In the genomic region with DNA sequence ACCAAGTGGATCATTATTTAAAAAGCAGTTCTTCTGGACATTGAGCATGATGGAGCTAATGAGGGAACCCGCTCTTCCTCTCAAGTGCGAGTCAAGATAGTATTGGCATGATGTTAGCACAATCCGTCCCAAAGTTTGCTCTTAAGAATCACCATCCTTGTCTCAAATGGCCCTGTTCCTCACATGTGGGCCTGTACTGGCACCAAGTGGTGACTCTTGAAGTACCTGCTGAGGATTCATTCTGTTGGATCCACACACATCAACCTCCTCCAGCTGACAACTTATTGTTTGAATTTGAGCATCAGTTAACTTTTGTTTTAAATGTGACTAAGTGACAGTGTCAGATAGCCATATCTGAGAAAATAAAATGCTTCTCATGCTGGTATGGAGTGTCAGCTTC, we compare ENCODE assay signal across 22 mouse cellular contexts. TPM values are rescaled to one million over a fixed set of nuclear protein-coding genes. Genes with fewer than 3 reads are reported as not detected.
DNase-seq lines count a peak whose midpoint lies in the region; ATAC-seq and TF ChIP-seq lines count a peak whose summit lies in the region.
"Had no signal": no experiment of that assay in that cellular context is flagged by ENCODE, and none has a peak within 500 bp of the region (broad histone marks: within the 10 kb centered on the region; RNA-seq: fewer than 3 reads in every experiment).

No protein-coding gene starts in this region.

- TF ChIP-seq RAD21 in CH12.LX (IDR thresholded peaks at IDR 0.05; ENCODE audit: low read depth, low read length) = peak; percentile 51

- no peaks in the 10 kb centered on the region for H3K79me2 ChIP-seq in heart, adult 2 months (replicated peaks; ENCODE audit: control insufficient read depth, insufficient read depth, low read length)
- no peaks in the 10 kb centered on the region for H3K79me2 ChIP-seq in CH12.LX (replicated peaks; ENCODE audit: control insufficient read depth, extremely low read depth, insufficient read depth, poor library complexity, severe bottlenecking)

- no peaks in the 10 kb centered on the region for H3K4me1 ChIP-seq in heart, adult 2 months (ENCODE audit: control insufficient read depth, insufficient read depth, low read length)
- no peaks in the 10 kb centered on the region for H3K4me1 ChIP-seq in kidney, postnatal 0 days (replicated peaks; ENCODE audit: insufficient read depth, low read length)
- H3K4me1 ChIP-seq in kidney, embryonic 16.5 days (ENCODE audit: insufficient read depth, low read length) = no peaks in the 10 kb centered on the region
- H3K4me1 ChIP-seq in CH12.LX (ENCODE audit: control insufficient read depth in 1 of 2, insufficient read depth in 2 of 2) = no peaks in the 10 kb centered on the region
- H3K4me1 ChIP-seq: forebrain, embryonic 13.5 days; hindbrain, embryonic 12.5 days; liver, embryonic 12.5 days; lung, embryonic 15.5 days; midbrain, embryonic 12.5 days had no signal

- in situ Hi-C loops in CH12.LX (cut with MboI; ENCODE audit: low pct_ligation_motif_present, low pct_unique_long_range_greater_than_20kb, low sequenced_read_pairs) = no loop called here

- dilution Hi-C loops in CH12.LX (cut with MboI; ENCODE audit: extremely low pct_ligation_motif_present, extremely low pct_unique_long_range_greater_than_20kb, low sequenced_read_pairs) = no loop called here

- ATAC-seq in kidney, postnatal 0 days (replicated peaks; ENCODE audit: low FRiP score, low read depth) = no peak
- ATAC-seq in kidney, embryonic 16.5 days (ENCODE audit: low FRiP score, low TSS enrichment) = no peak
- ATAC-seq: forebrain, embryonic 13.5 days; intestine, embryonic 16.5 days; liver, embryonic 12.5 days; Patski had no signal

- H3K9ac ChIP-seq in heart, adult 2 months (ENCODE audit: low read depth, low read length) = no peak overlapping the region
- H3K9ac ChIP-seq in kidney, postnatal 0 days (ENCODE audit: low read depth, low read length) = no peak overlapping the region
- H3K9ac ChIP-seq in kidney, embryonic 16.5 days (replicated peaks; ENCODE audit: low read length) = no peak overlapping the region
- H3K9ac ChIP-seq in CH12.LX (ENCODE audit: insufficient read depth, low read depth) = no peak overlapping the region
- H3K9ac ChIP-seq: forebrain, embryonic 13.5 days; hindbrain, embryonic 12.5 days; liver, embryonic 12.5 days; lung, embryonic 15.5 days; midbrain, embryonic 12.5 days had no signal

- no peak overlapping the region for H3K27ac ChIP-seq in heart, adult 2 months
- no peak overlapping the region for H3K27ac ChIP-seq in kidney, postnatal 0 days
- H3K27ac ChIP-seq in kidney, embryonic 16.5 days (ENCODE audit: low read length) = no peak overlapping the region
- H3K27ac ChIP-seq in CH12.LX (ENCODE audit: insufficient read depth, low read depth) = no peak overlapping the region
- H3K27ac ChIP-seq: forebrain, embryonic 13.5 days; hindbrain, embryonic 12.5 days; left cerebral cortex, adult 2 months; liver, embryonic 12.5 days; lung, embryonic 15.5 days; macrophage; midbrain, embryonic 12.5 days had no signal

- H3K9me3 ChIP-seq in kidney, postnatal 0 days (replicated peaks; ENCODE audit: low read length) = no peaks in the 10 kb centered on the region
- no peaks in the 10 kb centered on the region for H3K9me3 ChIP-seq in kidney, embryonic 16.5 days (ENCODE audit: low read length)
- H3K9me3 ChIP-seq in CH12.LX (replicated peaks; ENCODE audit: low read length) = no peaks in the 10 kb centered on the region
- H3K9me3 ChIP-seq: forebrain, embryonic 13.5 days; hindbrain, embryonic 12.5 days; liver, embryonic 12.5 days; lung, embryonic 15.5 days; midbrain, embryonic 12.5 days had no signal

- H3K4me3 ChIP-seq in heart, adult 2 months = no peak overlapping the region
- H3K4me3 ChIP-seq in kidney, postnatal 0 days (replicated peaks; ENCODE audit: low read depth, low read length) = no peak overlapping the region
- no peak overlapping the region for H3K4me3 ChIP-seq in kidney, embryonic 16.5 days (ENCODE audit: low read length)
- H3K4me3 ChIP-seq in CH12.LX (replicated peaks in 1 of 3; ENCODE audit: low read depth in 2 of 3, low read length in 2 of 3, poor library complexity in 1 of 3) = no peak overlapping the region
- H3K4me3 ChIP-seq: forebrain, embryonic 13.5 days; hindbrain, embryonic 12.5 days; left cerebral cortex, adult 2 months; liver, embryonic 12.5 days; lung, embryonic 15.5 days; midbrain, embryonic 12.5 days had no signal

- no peaks in the 10 kb centered on the region for H3K27me3 ChIP-seq in heart, adult 2 months (ENCODE audit: control insufficient read depth, insufficient read depth, low read length)
- H3K27me3 ChIP-seq in kidney, postnatal 0 days (ENCODE audit: insufficient read depth, low read length) = no peaks in the 10 kb centered on the region
- no peaks in the 10 kb centered on the region for H3K27me3 ChIP-seq in kidney, embryonic 16.5 days (ENCODE audit: insufficient read depth, low read length)
- H3K27me3 ChIP-seq in CH12.LX (replicated peaks) = peaks cover 29% of the 10 kb centered on the region
- H3K27me3 ChIP-seq: forebrain, embryonic 13.5 days; hindbrain, embryonic 12.5 days; liver, embryonic 12.5 days; lung, embryonic 15.5 days; midbrain, embryonic 12.5 days; Patski had no signal

- TF ChIP-seq EP300 in heart, adult 2 months (IDR thresholded peaks at IDR 0.05; ENCODE audit: insufficient read depth, low read depth, low read length) = no peak
- no peak for TF ChIP-seq EP300 in CH12.LX (IDR thresholded peaks at IDR 0.05; ENCODE audit: low read length)

- H3K36me3 ChIP-seq in heart, adult 2 months (ENCODE audit: control insufficient read depth, insufficient read depth, low read length) = no peaks in the 10 kb centered on the region
- H3K36me3 ChIP-seq in kidney, postnatal 0 days (ENCODE audit: insufficient read depth, low read length) = no peaks in the 10 kb centered on the region
- no peaks in the 10 kb centered on the region for H3K36me3 ChIP-seq in kidney, embryonic 16.5 days (ENCODE audit: insufficient read depth, low read length)
- H3K36me3 ChIP-seq in CH12.LX (replicated peaks in 1 of 2; ENCODE audit: control insufficient read depth in 1 of 2, insufficient read depth in 1 of 2, low read length in 1 of 2) = no peaks in the 10 kb centered on the region
- H3K36me3 ChIP-seq: liver, embryonic 12.5 days; lung, embryonic 15.5 days had no signal

- no peak overlapping the region for H3K4me2 ChIP-seq in kidney, postnatal 0 days (ENCODE audit: low read length)
- no peak overlapping the region for H3K4me2 ChIP-seq in kidney, embryonic 16.5 days (replicated peaks; ENCODE audit: low read depth, low read length)
- no peak overlapping the region for H3K4me2 ChIP-seq in CH12.LX (ENCODE audit: insufficient read depth, low read depth, poor library complexity, severe bottlenecking)
- H3K4me2 ChIP-seq: forebrain, embryonic 13.5 days; hindbrain, embryonic 12.5 days; liver, embryonic 12.5 days; lung, embryonic 15.5 days; midbrain, embryonic 12.5 days had no signal

- TF ChIP-seq CTCF in heart, adult 2 months (IDR thresholded peaks at IDR 0.05) = peak; percentile 53
- TF ChIP-seq CTCF in kidney, postnatal 0 days (IDR thresholded peaks at IDR 0.05; ENCODE audit: low read depth) = peak; percentile 61
- peak in 1 of 2 experiments; percentile 55; a peak in 2 of 4 replicates for TF ChIP-seq CTCF in CH12.LX (conservative IDR thresholded peaks at IDR 0.05 in 1 of 2, IDR thresholded peaks at IDR 0.05 in 1 of 2; ENCODE audit: low read depth in 2 of 2, low read length in 2 of 2)

- no peak for TF ChIP-seq POLR2A in heart, adult 2 months (IDR thresholded peaks at IDR 0.05; ENCODE audit: insufficient read depth, low read depth, low read length)
- no peak for TF ChIP-seq POLR2A in CH12.LX (IDR thresholded peaks at IDR 0.05; ENCODE audit: low read depth, low read length)

- DNase-seq in heart, adult 2 months = no peak
- no peak for DNase-seq in heart, postnatal 36 days
- DNase-seq in kidney, postnatal 0 days (ENCODE audit: low spot score) = no peak
- no peak for DNase-seq in CH12.LX (ENCODE audit: extremely low read depth)
- peak; percentile 10 to 37 for DNase-seq in kidney, postnatal 36 days
- DNase-seq in thymus, postnatal 25 days = no peak
- DNase-seq: adrenal gland, postnatal 10 days; B cell, adult 2 months; cerebellum, adult 9-10 months; gastrocnemius, postnatal 36 days; right cerebral cortex, postnatal 25 days; thymus, adult 2 months had no signal

- intact Hi-C loops in heart, adult 2 months (cut with DNase I) = no loop called here
- intact Hi-C loops in heart, postnatal 36 days (cut with DNase I) = no loop called here

- 84% methylated on average over 3 of the region's 3 CpGs for WGBS in heart, adult 2 months
- 90% methylated on average over 3 of the region's 3 CpGs for WGBS in kidney, postnatal 0 days
- WGBS in kidney, embryonic 16.5 days = 94% methylated on average over 3 of the region's 3 CpGs

TF ChIP-seq in CH12.LX, 34 proteins besides CTCF, POLR2A, EP300 and RAD21:
- TF ChIP-seq MAFK (IDR thresholded peaks at IDR 0.05; ENCODE audit: insufficient replicate concordance, low read length) (no peak), USF2 (conservative IDR thresholded peaks at IDR 0.05; ENCODE audit: low read depth, low read length) (no peak), UBTF (IDR thresholded peaks at IDR 0.05; ENCODE audit: low read depth, low read length) (no peak), ZMIZ1 (IDR thresholded peaks at IDR 0.05; ENCODE audit: low read depth, low read length) (no peak), MAZ (IDR thresholded peaks at IDR 0.05; ENCODE audit: low read depth, low read length) (no peak), KAT2A (IDR thresholded peaks at IDR 0.05; ENCODE audit: insufficient replicate concordance, low read length) (no peak), JUND (conservative IDR thresholded peaks at IDR 0.05; ENCODE audit: low read depth, low read length) (no peak), SMC3 (IDR thresholded peaks at IDR 0.05; ENCODE audit: low read depth, low read length) (0 out of 2 replicates have a peak, but pooled peaks have one; percentile 13), MXI1 (IDR thresholded peaks at IDR 0.05; ENCODE audit: low read depth, low read length) (no peak)

RNA-seq across cellular contexts. Expression of a gene that starts 51.0 kb away (rescaled TPM):
- total RNA-seq in heart, adult 2 months (2021) = 1 to 10 TPM in 1 of 2 experiments, under 1 TPM in 1; 0.77 to 1.5 TPM
- 2.0 and 2.2 TPM in 2 replicates for polyA plus RNA-seq in heart, adult 2 months (2012; rRNA removed)
- 1 to 10 TPM; 1.1 to 2.1 TPM for total RNA-seq in heart, postnatal 36 days (2021)
- polyA plus RNA-seq in kidney, postnatal 0 days (2015; fragmentation: Nextera tagmentation; extraction: Ambion mirVana) = 3.3 and 3.9 TPM in 2 replicates
- polyA plus RNA-seq in kidney, embryonic 16.5 days (2015; fragmentation: Nextera tagmentation; extraction: Ambion mirVana) = 4.6 and 5.2 TPM in 2 replicates
- 0.13 and 0.21 TPM in 2 replicates for total RNA-seq in CH12.LX (2012; rRNA removed)
- 0.32 TPM in 1 of 2 replicates, not detected in the other for total RNA-seq in CH12.LX (2014; rRNA removed)
- polyA plus RNA-seq in CH12.LX (2012; ENCODE audit: insufficient read length, low read depth) = not detected in 2 replicates
- total RNA-seq: left cerebral cortex, adult 2 months had no signal
- polyA plus RNA-seq: macrophage had no signal

Comparison
In these comparisons a context has a peak if more than half of its experiments do, and no peak if none do; other contexts are left out.
1. DNase-seq: peak in kidney, postnatal 36 days (2 of 2); none in heart, adult 2 months (0 of 2), heart, postnatal 36 days (0 of 2), kidney, postnatal 0 days (single experiment), CH12.LX (single experiment) and thymus, postnatal 25 days (single experiment).